Mouse (Mus musculus) embryonic facial prominence, embryonic 14.5 days (tissue): ENCODE measurements around the gene Enox1. TPM values are rescaled to one million over a fixed set of nuclear protein-coding genes. Genes with fewer than 3 reads are reported as not detected.

Experiments
- ATAC-seq: fragments of 200-750 bp; cut with Nextera tagmentation; 2 replicates; pipeline ENCODE4 v1.8.0; 2017; ENCODE audit warnings: low read depth, moderate number of reproducible peaks, moderate TSS enrichment
- DNase-seq: peaks from one replicate; pipeline ENCODE4 v3.0.0-alpha.2; 2015; ENCODE audit warnings: low spot score
- H3K27ac ChIP-seq: fragments of 300-500 bp; sonication (generic); replicated peaks from 2 replicates; pipeline ENCODE4 v1.5.1; 2014; ENCODE audit warnings: low read depth, mild to moderate bottlenecking, low read length, moderate library complexity
- H3K27me3 ChIP-seq: fragments of 300-500 bp; sonication (generic); replicated peaks from 2 replicates; pipeline ENCODE4 v1.6.1; 2014; ENCODE audit warnings: low read length; ENCODE audit not compliant: control insufficient read depth, insufficient read depth
- H3K36me3 ChIP-seq: fragments of 300-500 bp; sonication (generic); 2 replicates; pipeline ENCODE4 v1.6.1; 2014; ENCODE audit warnings: low read length, mixed read lengths; ENCODE audit not compliant: control insufficient read depth, insufficient read depth
- H3K4me1 ChIP-seq: fragments of 300-500 bp; sonication (generic); 2 replicates; pipeline ENCODE4 v1.6.1; 2014; ENCODE audit warnings: antibody characterized with exemption, low read length; ENCODE audit not compliant: control insufficient read depth, insufficient read depth
- H3K4me2 ChIP-seq: fragments of 300-500 bp; sonication (generic); 2 replicates; pipeline ENCODE4 v1.6.1; 2014; ENCODE audit warnings: low read depth, mild to moderate bottlenecking, low read length, moderate library complexity, mixed read lengths
- H3K4me3 ChIP-seq: fragments of 300-500 bp; sonication (generic); 2 replicates; pipeline ENCODE4 v1.5.1; 2014; ENCODE audit warnings: low read depth, mild to moderate bottlenecking, low read length
- H3K9ac ChIP-seq: fragments of 300-500 bp; sonication (generic); 2 replicates; pipeline ENCODE4 v1.6.1; 2014; ENCODE audit warnings: low read depth, mild to moderate bottlenecking, low read length, moderate library complexity, mixed read lengths
- H3K9me3 ChIP-seq: fragments of 300-500 bp; sonication (generic); 2 replicates; pipeline ENCODE4 v1.6.1; 2016; ENCODE audit warnings: low read length; ENCODE audit not compliant: control insufficient read depth
- WGBS: fragments of 180-500 bp; shearing (Covaris S2); extraction: QIAGEN DNeasy Blood & Tissue Kit; methylation state at CpG from one replicate; pipeline ENCODE4 v1.1.7; 2014; 5-methylcytosine and 5-hydroxymethylcytosine counted together
- polyA plus RNA-seq: library from polyadenylated mRNA; unstranded; fragments of >200 nt; fragmentation: Nextera tagmentation; extraction: Ambion mirVana; gene quantifications from 2 replicates; pipeline ENCODE4 v1.2.1, GENCODE M21; 2014

Gene Enox1
- polyA plus RNA-seq, 1 experiment from 2014 or later = 14.1 TPM

- 53% methylated on average over 3 of the region's 3 CpGs for WGBS
- H3K4me2 ChIP-seq = no peak overlapping the region
- H3K9ac ChIP-seq = no peak overlapping the region
- H3K27me3 ChIP-seq = no peaks in the 10 kb centered on the region
- DNase-seq (no peak), ATAC-seq (no peak)
- no peak overlapping the region for H3K27ac ChIP-seq
- H3K9me3 ChIP-seq = no peaks in the 10 kb centered on the region
- H3K4me1 ChIP-seq = peaks cover 8% of the 10 kb centered on the region; the same call in 1 of the 2 replicates
- no peak overlapping the region for H3K4me3 ChIP-seq
- H3K36me3 ChIP-seq = no peaks in the 10 kb centered on the region
Measured at GRCm38 (mm10) chr14:77255201-77255600, 98.6 kb downstream of the Enox1 start.

GRCm38 (mm10) chr14:77255711-77256110, 99.1 kb downstream of the Enox1 start:
- H3K27ac ChIP-seq = no peak overlapping the region
- ATAC-seq (no peak), DNase-seq (no peak)
- no peaks in the 10 kb centered on the region for H3K9me3 ChIP-seq
- WGBS = 83% methylated on average over 6 of the region's 6 CpGs
- no peak overlapping the region for H3K4me3 ChIP-seq
- peaks cover 8% of the 10 kb centered on the region; the same call in 1 of the 2 replicates for H3K4me1 ChIP-seq
- no peaks in the 10 kb centered on the region for H3K27me3 ChIP-seq
- H3K9ac ChIP-seq = no peak overlapping the region
- H3K36me3 ChIP-seq = no peaks in the 10 kb centered on the region
- H3K4me2 ChIP-seq = no peak overlapping the region

GRCm38 (mm10) chr14:77256943-77257342, 100.4 kb downstream of the Enox1 start:
- ATAC-seq (no peak), DNase-seq (no peak)
- 70% methylated on average over 2 of the region's 2 CpGs for WGBS
- no peak overlapping the region for H3K9ac ChIP-seq
- no peak overlapping the region for H3K4me2 ChIP-seq
- H3K36me3 ChIP-seq = no peaks in the 10 kb centered on the region
- H3K4me1 ChIP-seq = peaks cover 8% of the 10 kb centered on the region; the same call in 1 of the 2 replicates
- H3K27me3 ChIP-seq = no peaks in the 10 kb centered on the region
- H3K9me3 ChIP-seq = no peaks in the 10 kb centered on the region
- no peak overlapping the region for H3K27ac ChIP-seq
- H3K4me3 ChIP-seq = no peak overlapping the region

DNA sequence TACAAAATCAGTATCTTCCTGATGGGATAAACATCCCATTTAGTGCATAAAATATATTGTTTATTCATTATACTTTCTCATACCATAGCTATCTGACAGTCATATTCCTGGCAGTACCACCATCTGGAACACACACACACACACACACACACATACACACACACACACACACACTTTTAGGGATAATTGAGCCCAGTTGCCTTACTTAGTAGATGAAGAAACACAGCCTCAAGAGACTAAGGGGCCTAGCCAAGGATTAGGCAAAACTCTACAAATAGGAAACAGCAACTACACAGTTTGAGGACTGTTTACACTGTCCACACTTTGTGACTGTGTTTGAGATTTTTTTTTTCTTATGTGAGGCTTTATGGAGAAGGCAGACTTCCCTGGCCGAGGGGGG, 100.9 kb downstream of the Enox1 start:
- no peak for ATAC-seq
- WGBS = 62% methylated on average over 1 of the region's 1 CpGs
- Histone ChIP-seq H3K27me3 (no peaks in the 10 kb centered on the region), H3K4me3 (no peak overlapping the region), H3K27ac (no peak overlapping the region), H3K4me2 (no peak overlapping the region), H3K9ac (no peak overlapping the region), H3K4me1 (peaks cover 8% of the 10 kb centered on the region; the same call in 1 of the 2 replicates), H3K9me3 (no peaks in the 10 kb centered on the region), H3K36me3 (no peaks in the 10 kb centered on the region)
- DNase-seq = no peak

DNA sequence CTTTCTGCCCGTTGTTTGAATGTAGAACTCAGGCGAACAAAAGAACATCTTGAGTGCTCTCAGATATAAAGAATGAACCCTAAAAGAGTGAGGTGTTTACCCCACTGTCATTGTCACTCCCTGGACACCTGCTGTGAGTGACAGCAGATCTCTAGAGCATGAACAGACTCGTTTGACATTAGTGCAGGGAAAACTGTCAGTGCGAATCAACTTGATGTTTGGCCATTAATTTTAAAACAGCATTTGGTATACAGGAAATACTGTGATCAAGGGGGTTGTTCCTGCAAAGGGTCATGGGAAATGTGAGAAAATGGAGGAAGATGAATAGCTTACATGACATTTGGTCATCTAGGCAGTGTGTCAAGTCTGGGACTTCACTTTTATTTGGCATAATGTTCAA, 101.6 kb downstream of the Enox1 start:
- no peaks in the 10 kb centered on the region for H3K9me3 ChIP-seq
- DNase-seq (no peak), ATAC-seq (no peak)
- H3K36me3 ChIP-seq = no peaks in the 10 kb centered on the region
- no peaks in the 10 kb centered on the region for H3K27me3 ChIP-seq
- no peak overlapping the region for H3K27ac ChIP-seq
- no peak overlapping the region for H3K9ac ChIP-seq
- peaks cover 8% of the 10 kb centered on the region; the same call in 1 of the 2 replicates for H3K4me1 ChIP-seq
- H3K4me3 ChIP-seq = no peak overlapping the region
- no peak overlapping the region for H3K4me2 ChIP-seq
- 68% methylated on average over 4 of the region's 4 CpGs for WGBS

DNA sequence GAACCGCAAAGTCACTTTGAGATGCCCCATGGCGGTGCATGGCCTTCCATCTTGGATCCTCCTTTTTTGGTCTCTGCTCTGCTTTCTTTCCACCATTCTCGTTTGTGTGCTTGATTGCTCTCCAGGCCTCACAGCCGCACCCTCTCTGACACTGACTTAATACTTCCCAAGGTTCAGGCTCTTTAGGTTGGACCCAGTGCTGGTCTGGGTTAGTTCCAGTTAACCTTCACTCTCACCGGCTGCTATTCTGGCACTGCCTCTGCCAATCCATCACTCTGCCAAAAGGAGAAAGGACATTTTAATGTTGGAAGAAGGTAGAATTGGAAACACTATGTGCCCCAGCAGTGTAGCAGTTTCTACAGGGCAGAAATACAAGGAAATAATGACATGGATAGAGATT, 103.1 kb downstream of the Enox1 start:
- Histone ChIP-seq H3K36me3 (no peaks in the 10 kb centered on the region), H3K4me2 (no peak overlapping the region), H3K27me3 (no peaks in the 10 kb centered on the region), H3K9me3 (no peaks in the 10 kb centered on the region), H3K9ac (no peak overlapping the region), H3K4me3 (no peak overlapping the region), H3K27ac (no peak overlapping the region), H3K4me1 (peaks cover 8% of the 10 kb centered on the region; the same call in 1 of the 2 replicates)
- WGBS = 85% methylated on average over 5 of the region's 5 CpGs
- ATAC-seq (no peak), DNase-seq (no peak)

DNA sequence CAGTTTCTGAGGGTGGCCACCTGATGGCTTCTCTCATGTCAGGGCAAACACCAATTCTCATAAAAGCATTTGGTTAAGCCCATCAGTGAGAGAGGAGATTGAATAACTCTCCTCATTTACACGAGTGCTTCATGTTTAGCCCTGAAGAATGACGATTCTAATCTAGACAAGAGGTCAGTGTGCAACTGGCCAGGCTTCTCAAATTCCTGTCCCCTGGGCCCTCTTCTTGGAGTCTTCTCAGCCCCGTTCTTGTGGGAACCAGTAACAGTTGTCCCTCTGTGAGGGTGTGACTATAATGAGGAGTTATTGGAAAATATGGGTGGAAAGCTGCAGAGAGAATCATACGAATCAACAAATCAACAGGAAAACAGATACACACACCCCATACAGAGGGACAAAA, 103.5 kb downstream of the Enox1 start:
- peak; percentile 53 for DNase-seq
- no peak for ATAC-seq
- Histone ChIP-seq H3K4me3 (no peak overlapping the region), H3K36me3 (no peaks in the 10 kb centered on the region), H3K4me2 (no peak overlapping the region), H3K27me3 (no peaks in the 10 kb centered on the region), H3K9ac (no peak overlapping the region), H3K27ac (no peak overlapping the region), H3K9me3 (no peaks in the 10 kb centered on the region), H3K4me1 (peaks cover 5% of the 10 kb centered on the region; the same call in 1 of the 2 replicates)
- 49% methylated on average over 4 of the region's 4 CpGs for WGBS

GRCm38 (mm10) chr14:77266805-77267771, 110.5 kb downstream of the Enox1 start:
- ATAC-seq = no peak
- no peak for DNase-seq
- Histone ChIP-seq H3K36me3 (no peaks in the 10 kb centered on the region), H3K4me3 (no peak overlapping the region), H3K9ac (no peak overlapping the region), H3K9me3 (no peaks in the 10 kb centered on the region), H3K4me1 (no peaks in the 10 kb centered on the region), H3K4me2 (no peak overlapping the region), H3K27ac (no peak overlapping the region), H3K27me3 (no peaks in the 10 kb centered on the region)
- WGBS = 73% methylated on average over 17 of the region's 17 CpGs
